Mouse (Mus musculus): Measurements from ENCODE around the gene Crmp1.

Crmp1 gene

DNA sequence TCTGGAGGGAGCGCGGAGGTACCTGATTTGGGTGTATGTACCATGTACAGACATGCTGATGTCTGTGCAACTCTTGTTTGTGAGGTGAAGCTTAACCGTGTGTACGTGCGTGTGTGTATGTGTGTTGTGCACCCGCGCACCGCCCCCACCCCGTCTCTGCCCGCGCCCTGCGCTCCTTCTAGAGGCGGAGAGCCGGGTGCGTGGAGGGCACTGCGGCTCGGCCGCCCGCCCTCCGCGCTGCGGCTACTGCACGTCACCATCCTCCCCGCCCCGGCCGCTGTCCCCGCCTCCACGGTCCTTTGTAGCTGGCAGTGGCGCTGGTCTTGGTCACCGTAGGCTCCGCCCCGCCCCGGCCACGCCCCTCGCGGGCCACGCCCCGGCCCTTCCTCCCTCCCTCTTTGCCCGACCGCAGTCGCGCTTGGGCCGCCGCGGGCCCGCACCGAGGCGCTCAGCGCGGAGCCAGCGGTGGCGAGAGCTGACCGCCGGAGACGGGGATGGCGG lies at the start of gene Crmp1:
Gene Crmp1, plus strand, starts transcription at position 290 of the 501 bp plus-strand sequence.
- no peak for DNase-seq

GRCm38 (mm10) chr5:37196196-37196595 lies 45.5 kb upstream of the Crmp1 start:
- no peak for DNase-seq

GRCm38 (mm10) chr5:37196666-37197250 lies 45.0 kb upstream of the Crmp1 start:
- no peak for DNase-seq

GRCm38 (mm10) chr5:37197423-37197822 lies 44.3 kb upstream of the Crmp1 start:
- DNase-seq: no peak

DNA sequence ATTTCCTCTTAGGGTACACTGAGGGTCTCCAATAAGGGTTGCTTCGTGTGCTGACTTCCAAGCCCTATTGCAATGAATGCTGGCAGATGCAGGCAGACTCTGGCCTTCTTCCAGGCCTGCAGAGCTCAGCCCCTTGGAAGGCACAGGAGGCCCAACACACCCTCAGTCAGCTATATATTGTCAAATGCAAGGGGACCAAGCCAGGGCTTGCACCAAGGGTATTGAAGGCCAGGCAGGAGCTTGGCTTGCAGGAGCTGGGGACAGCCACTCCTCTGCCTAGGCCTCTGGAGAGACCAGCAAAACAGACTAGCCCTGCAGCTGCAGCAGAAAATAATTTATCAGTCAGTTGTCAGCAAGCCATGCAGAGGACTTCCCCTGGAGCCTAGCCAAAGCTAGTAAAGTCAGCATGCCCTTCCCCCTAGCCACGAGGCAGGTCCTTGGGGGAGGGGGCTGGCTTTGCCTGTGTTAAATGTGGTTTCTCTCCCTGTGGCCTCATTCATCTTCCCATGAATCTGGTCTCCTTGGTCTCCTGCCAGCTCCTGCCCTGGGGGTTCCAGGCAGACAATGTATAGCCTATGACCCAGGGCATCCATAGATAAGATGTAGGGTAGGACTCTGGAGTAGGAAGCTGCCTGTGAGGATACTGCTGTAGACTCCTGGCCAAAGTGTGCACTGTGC lies 43.6 kb upstream of the Crmp1 start:
- DNase-seq: no peak

DNA sequence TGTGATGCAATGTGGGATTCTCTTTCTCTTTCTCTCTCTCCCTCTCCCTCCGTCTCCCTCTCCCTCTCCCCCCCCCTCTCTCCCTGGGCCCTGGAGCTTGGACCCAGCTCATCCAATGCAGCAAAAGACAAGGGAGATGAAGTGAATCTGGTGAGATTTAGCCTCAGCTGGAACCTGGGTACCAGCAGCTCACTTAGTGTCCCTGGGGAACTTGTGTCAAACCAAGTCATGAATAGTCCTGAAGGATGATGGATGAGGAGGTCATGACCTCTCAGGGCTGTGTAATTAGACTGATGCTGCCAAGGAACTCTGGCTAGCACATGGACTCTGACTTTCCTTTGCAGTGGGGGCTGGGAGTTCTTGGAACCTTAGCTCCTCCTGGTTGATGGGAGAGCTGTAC lies 39.5 kb upstream of the Crmp1 start:
- DNase-seq: no peak

GRCm38 (mm10) chr5:37204886-37205285 lies 36.9 kb upstream of the Crmp1 start:
- DNase-seq: no peak

GRCm38 (mm10) chr5:37205420-37205819 lies 36.3 kb upstream of the Crmp1 start:
- DNase-seq: no peak

DNA sequence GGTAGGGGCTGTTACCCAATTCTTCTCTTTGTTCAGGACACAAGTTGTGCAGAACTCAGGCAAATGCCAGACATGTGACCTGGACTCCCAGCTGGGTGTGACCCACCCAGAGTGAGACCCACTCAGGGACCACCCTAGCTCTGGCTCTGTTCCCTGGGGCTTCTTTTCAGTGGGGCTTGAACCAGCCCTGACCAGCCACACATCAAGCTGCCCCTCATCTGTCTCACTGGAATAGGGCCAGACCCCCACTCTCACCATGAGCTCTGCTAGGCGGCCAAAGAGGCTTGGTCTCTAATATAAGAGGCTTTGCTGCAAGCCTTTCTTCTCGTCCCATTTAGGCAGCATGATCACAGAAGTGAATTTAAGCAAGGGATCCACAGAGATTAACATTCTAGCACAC lies 35.4 kb upstream of the Crmp1 start:
- no peak for DNase-seq

DNA sequence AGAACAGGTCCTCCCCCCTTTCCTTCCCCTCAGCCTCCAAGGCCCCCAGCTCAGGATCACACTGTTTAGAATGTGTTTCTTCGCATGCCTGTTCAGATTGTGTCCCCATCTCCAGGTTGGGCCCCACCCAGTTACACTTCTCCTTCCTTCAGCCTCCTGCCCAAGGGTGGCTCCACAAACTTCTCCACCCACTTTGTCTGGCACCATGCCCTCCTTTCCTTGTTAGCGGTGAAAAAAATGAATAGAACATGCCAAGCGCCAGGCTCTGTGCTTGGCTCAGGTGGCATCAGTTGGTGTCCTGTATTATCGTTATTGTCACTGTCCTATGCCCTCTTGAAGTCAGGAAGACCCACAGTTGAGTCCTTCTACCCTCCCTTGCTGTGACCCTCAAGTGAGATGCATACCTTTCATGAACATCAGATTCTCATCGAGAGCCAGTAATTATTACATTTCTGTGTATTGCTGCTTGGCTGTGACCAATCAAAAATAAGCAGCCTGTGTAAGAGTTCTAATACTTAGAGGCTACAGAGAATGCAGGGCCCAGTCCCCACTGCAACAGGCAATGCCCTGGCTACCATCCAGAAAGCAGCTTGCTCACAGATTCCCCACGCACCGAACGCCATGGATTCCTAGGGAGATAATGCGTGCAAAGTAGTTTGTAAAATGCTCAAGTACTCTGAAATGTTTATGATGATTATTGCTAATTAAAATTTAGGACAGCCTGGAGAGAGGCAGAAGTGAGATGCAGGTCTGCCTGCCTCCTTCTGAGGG lies 28.6 kb upstream of the Crmp1 start:
- DNase-seq: no peak

- no peak for DNase-seq
These were observed 28.0 kb upstream of the Crmp1 start for GRCm38 (mm10) chr5:37213709-37214103.

GRCm38 (mm10) chr5:37214614-37215013 lies 27.1 kb upstream of the Crmp1 start:
- no peak for DNase-seq

GRCm38 (mm10) chr5:37215276-37215675 lies 26.5 kb upstream of the Crmp1 start:
- DNase-seq: no peak

DNA sequence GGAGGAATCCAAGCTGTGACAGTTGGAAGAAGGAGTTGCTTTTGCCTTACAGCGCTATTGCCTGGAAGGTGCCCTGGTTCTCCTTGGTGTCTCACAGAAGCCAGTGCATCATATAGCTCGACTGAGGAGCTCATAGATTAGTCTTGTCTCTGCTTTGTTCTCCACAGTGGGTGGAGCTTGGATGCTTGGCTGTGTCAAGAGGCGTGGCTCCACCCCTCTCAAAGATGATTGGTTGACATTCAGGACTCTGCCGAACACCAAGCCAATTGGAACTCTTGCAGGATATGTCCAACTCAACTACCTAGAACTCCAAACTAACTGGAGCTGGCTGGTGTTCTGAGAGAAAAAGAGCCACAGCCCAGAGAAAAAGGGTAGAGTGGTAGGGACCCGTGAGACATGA lies 22.1 kb upstream of the Crmp1 start:
- no peak for DNase-seq

DNA sequence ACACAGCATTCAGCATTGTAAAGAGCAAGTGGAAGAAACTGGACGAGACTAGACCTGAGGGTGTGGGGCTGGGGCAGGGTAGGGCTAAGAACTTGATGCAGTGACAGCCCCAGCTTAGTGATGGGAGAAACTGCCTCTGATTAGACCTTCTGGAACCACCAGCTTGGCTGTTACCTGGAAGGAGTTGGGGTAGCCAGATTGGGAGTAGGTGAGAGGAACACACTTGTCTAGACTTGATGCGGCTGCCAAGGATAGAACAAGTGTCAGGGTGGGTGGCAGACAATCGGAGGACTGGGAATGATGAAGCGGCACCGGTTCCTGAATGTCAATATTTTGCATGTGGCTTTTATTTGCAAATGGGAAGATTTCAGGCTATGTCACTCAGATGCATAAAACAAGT lies 21.2 kb upstream of the Crmp1 start:
- DNase-seq: no peak

- DNase-seq: no peak
These were observed 20.2 kb upstream of the Crmp1 start for GRCm38 (mm10) chr5:37221563-37221962.

DNA sequence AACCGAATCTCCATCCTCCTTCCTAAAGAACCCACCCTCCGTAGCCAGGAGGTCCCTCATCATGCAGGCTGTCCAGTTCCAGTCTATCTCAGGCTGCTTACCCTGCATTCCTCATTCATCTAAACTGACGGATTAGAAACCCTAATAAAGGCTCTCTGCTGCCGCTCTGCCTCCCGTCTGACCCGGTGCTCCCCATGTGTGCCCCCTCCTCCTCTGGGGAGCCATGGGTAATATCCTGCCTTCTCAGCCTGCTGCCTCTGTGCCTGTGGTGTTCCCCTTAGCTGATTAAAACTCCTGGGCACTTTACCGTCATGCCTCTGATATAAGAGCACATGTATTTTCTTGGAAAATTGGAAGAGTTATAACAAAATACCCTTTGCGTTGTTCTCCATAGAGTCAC lies 19.4 kb upstream of the Crmp1 start:
- no peak for DNase-seq

DNA sequence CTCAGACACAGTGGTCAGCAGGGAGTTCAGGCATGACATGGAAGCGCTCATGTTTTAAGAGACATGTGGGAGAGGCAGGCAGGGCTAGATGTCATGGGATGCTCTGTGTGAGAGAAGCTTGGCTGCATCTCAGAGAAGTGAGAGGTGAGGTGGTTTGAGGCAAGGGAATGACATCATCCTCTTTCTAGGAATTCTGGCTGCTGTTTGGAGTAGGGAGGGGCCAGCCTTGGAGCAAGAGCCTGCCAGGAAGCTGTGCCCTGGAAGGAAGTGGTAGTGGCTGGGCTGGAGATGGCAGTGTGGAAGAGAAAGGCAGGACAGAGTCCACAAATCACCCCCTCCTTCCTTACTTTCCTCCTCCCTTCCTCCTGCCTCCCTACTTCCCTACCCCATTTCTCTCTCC lies 16.0 kb upstream of the Crmp1 start:
- no peak for DNase-seq

DNA sequence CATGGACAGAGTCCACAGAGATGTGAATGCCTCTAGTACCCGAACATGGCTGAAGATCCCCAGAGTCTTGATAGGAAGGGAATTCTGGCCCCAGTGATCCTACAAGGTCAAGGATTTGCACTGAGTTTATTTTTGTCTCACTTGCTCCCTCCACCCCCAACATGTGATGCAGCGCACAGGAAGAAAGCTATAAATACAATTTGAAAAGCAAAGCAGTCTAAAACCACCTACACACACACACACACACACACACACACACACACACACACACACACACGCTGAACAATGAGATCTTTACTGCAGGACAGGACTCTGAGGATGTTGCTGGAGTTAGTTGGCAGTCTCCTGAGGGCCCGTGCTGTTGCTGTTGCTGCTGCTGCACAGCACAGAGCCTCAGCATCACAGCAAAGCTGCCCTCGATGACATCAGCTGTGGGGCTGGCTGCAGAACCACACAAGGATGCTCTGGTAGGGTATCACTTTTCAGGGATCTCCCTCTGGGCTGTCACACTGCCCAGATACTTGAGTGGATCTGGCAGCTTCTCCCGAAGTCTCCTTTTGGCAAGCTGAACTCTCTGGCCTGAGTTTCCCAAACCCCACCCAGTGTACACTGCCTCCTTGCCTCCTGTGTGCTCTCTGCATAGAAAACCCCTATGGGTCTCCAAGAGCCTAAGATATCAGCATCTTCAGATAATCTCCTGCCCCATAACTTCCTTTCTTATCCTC lies 13.6 kb upstream of the Crmp1 start:
- DNase-seq: no peak

DNA sequence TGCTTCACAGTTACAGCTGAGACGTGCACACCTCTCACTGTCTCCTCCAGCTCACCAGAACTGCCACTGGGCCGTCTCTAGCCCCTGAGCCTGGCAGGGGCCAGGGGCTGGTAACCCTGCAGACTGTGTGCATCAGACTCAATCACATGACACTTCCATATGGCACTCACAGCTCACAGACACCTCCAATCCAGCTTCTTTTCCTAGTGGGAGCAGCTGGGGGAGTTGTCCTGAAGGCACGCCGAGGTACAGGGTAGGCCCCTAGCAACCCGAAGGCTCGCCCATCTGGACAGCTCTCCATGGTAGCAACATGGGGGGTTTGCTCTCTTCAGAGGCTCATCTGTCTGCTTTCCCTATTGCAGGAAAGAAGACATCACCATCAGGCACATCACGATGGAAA lies 12.8 kb upstream of the Crmp1 start:
- no peak for DNase-seq

DNA sequence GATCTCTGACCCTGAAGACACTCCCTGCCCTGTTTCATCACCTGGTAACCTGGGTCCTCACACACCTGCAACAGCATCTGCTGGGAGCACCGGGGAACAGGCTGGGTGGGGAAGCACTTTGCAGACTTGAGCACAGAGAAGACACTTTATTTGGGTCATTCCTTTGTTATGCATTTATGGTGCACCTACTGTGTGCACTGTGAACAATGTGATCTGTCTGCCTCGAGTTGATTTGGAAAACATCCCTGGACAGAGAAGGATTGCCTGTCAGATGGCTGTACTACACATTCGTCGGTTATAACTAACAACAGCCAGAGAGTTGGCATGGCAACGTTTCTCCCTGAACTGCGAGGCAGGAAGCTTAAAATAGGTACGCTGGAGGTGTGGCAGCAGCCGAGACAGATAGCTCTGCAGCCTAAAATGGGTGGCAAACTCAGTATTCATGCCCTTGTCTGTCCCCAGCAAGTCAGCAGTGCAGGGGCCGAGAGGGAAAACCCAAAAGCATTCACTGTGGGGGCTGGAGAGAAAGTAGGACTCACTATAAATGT lies 8.7 kb upstream of the Crmp1 start:
- DNase-seq: no peak

GRCm38 (mm10) chr5:37238654-37239053 lies 3.1 kb upstream of the Crmp1 start:
- DNase-seq: no peak

- no peak for DNase-seq
These were observed 1.2 kb upstream of the Crmp1 start for GRCm38 (mm10) chr5:37240550-37240949.
